ENCODE assay signal across 11 mouse cellular contexts in genomic region chr17:83010845-83011244, GRCm38 (mm10).
DNase-seq lines count a peak whose midpoint lies in the region.
"Had no signal": no experiment of that assay in that cellular context is flagged by ENCODE, and none has a peak within 500 bp of the region (broad histone marks: within the 10 kb centered on the region; RNA-seq: fewer than 3 reads in every experiment).

No protein-coding gene starts in this region.

- intact Hi-C loops in heart, postnatal 10 days (cut with DNase I) = no loop called here

- peak; percentile 18 to 28 for DNase-seq in heart, postnatal 10 days
- DNase-seq in heart, adult 9 months (ENCODE audit: low spot score in 2 of 2) = no peak
- peak; percentile 36 for DNase-seq in A20 (ENCODE audit: low read depth, low spot score)
- DNase-seq in c-Kit-positive CD71-positive TER-119-positive erythroid progenitor cells, embryonic 14.5 days (ENCODE audit: low spot score) = peak; percentile 7
- DNase-seq in hindlimb bud, embryonic 11.5 days (ENCODE audit: extremely low spot score, low read depth, low spot score) = peak; percentile 68
- no peak for DNase-seq in layer of hippocampus, postnatal 25 days (ENCODE audit: extremely low spot score in 1 of 2, low spot score in 1 of 2)
- DNase-seq in testis, postnatal 10 days (ENCODE audit: low spot score) = no peak
- no peak for DNase-seq in urinary bladder, postnatal 36 days (ENCODE audit: low spot score in 2 of 2)
- DNase-seq: adrenal gland, postnatal 14 days; cerebellum, adult 11-12 months; thymus, adult 2 months had no signal

Comparison
In these comparisons a context has a peak if more than half of its experiments do, and no peak if none do; other contexts are left out.
1. DNase-seq: peak in heart, postnatal 10 days (2 of 2), A20 (single experiment), c-Kit-positive CD71-positive TER-119-positive erythroid progenitor cells, embryonic 14.5 days (single experiment) and hindlimb bud, embryonic 11.5 days (single experiment); none in heart, adult 9 months (0 of 2), layer of hippocampus, postnatal 25 days (0 of 2), testis, postnatal 10 days (single experiment) and urinary bladder, postnatal 36 days (0 of 2).